Mouse (Mus musculus): ENCODE measurements around the gene Mtmr11. TPM values are rescaled to one million over a fixed set of nuclear protein-coding genes. Genes with fewer than 3 reads are reported as not detected.

Gene Mtmr11
- polyA plus RNA-seq, 1 experiment = 4.6 TPM

- TF ChIP-seq CEBPB (IDR thresholded peaks at IDR 0.05; ENCODE audit: insufficient read depth, poor library complexity, severe bottlenecking) (no peak), SRF (IDR thresholded peaks at IDR 0.05; ENCODE audit: control insufficient read depth, insufficient read length, low read depth) (no peak)
- H3K4me3 ChIP-seq = no peak overlapping the region
- H3ac ChIP-seq (ENCODE audit: control insufficient read depth, insufficient read length) = no peak overlapping the region
- no peak overlapping the region for H3K4me2 ChIP-seq (ENCODE audit: low read depth)
- H3K27me3 ChIP-seq (ENCODE audit: control insufficient read depth, insufficient read depth, insufficient read length) = no peaks in the 10 kb centered on the region
- no peaks in the 10 kb centered on the region for H3K79me2 ChIP-seq (ENCODE audit: control insufficient read depth, insufficient read depth)
- H3K36me3 ChIP-seq (ENCODE audit: control insufficient read depth, insufficient read depth) = peaks cover 63% of the 10 kb centered on the region
Observed at GRCm38 (mm10) chr3:96151836-96152235, 10.0 kb upstream of the Mtmr11 start.

GRCm38 (mm10) chr3:96152611-96153010, 9.2 kb upstream of the Mtmr11 start:
- no peaks in the 10 kb centered on the region for H3K27me3 ChIP-seq (ENCODE audit: control insufficient read depth, insufficient read depth, insufficient read length)
- peaks cover 61% of the 10 kb centered on the region for H3K36me3 ChIP-seq (ENCODE audit: control insufficient read depth, insufficient read depth)
- no peak overlapping the region for H3K4me3 ChIP-seq
- H3ac ChIP-seq (ENCODE audit: control insufficient read depth, insufficient read length) = no peak overlapping the region
- no peaks in the 10 kb centered on the region for H3K79me2 ChIP-seq (ENCODE audit: control insufficient read depth, insufficient read depth)
- no peak overlapping the region for H3K4me2 ChIP-seq (ENCODE audit: low read depth)
- TF ChIP-seq MAX (IDR thresholded peaks at IDR 0.05; ENCODE audit: low read depth) = no peak
- no peak for TF ChIP-seq POLR2AphosphoS2 (IDR thresholded peaks at IDR 0.05; ENCODE audit: insufficient read length, low read depth)
- no peak for TF ChIP-seq REST (IDR thresholded peaks at IDR 0.05; ENCODE audit: insufficient read depth, insufficient read length)
- TF ChIP-seq POLR2A (IDR thresholded peaks at IDR 0.05; ENCODE audit: insufficient read length, low read depth) = no peak
- TF ChIP-seq CEBPB (IDR thresholded peaks at IDR 0.05; ENCODE audit: insufficient read depth, poor library complexity, severe bottlenecking) = no peak
- no peak for TF ChIP-seq MYOD1 (IDR thresholded peaks at IDR 0.05; ENCODE audit: control insufficient read depth in 1 of 3, insufficient read length in 2 of 3, low read depth in 2 of 3)
- TF ChIP-seq MYOG (IDR thresholded peaks at IDR 0.05; ENCODE audit: control insufficient read depth in 1 of 3, insufficient read depth in 1 of 3, insufficient read length in 2 of 3, low read depth in 2 of 3) = no peak
- no peak for TF ChIP-seq TCF12 (IDR thresholded peaks at IDR 0.05; ENCODE audit: insufficient read depth, poor library complexity, severe bottlenecking)
- no peak for TF ChIP-seq TCF3 (IDR thresholded peaks at IDR 0.05; ENCODE audit: insufficient read length, low read depth)
- TF ChIP-seq E2F4 (IDR thresholded peaks at IDR 0.05; ENCODE audit: insufficient read depth) = no peak
- no peak for TF ChIP-seq USF1 (IDR thresholded peaks at IDR 0.05; ENCODE audit: low read depth)
- TF ChIP-seq SRF (IDR thresholded peaks at IDR 0.05; ENCODE audit: control insufficient read depth, insufficient read length, low read depth) = no peak

GRCm38 (mm10) chr3:96155501-96155900, 6.3 kb upstream of the Mtmr11 start:
- no peak overlapping the region for H3ac ChIP-seq (ENCODE audit: control insufficient read depth, insufficient read length)
- H3K79me2 ChIP-seq (ENCODE audit: control insufficient read depth, insufficient read depth) = no peaks in the 10 kb centered on the region
- H3K27me3 ChIP-seq (ENCODE audit: control insufficient read depth, insufficient read depth, insufficient read length) = no peaks in the 10 kb centered on the region
- H3K36me3 ChIP-seq (ENCODE audit: control insufficient read depth, insufficient read depth) = peaks cover 47% of the 10 kb centered on the region
- TF ChIP-seq POLR2AphosphoS2 (IDR thresholded peaks at IDR 0.05; ENCODE audit: insufficient read length, low read depth) = no peak
- no peak overlapping the region for H3K4me2 ChIP-seq (ENCODE audit: low read depth)
- no peak overlapping the region for H3K4me3 ChIP-seq

GRCm38 (mm10) chr3:96159820-96160219, 2.0 kb upstream of the Mtmr11 start:
- Histone ChIP-seq H3K79me2 (ENCODE audit: control insufficient read depth, insufficient read depth) (no peaks in the 10 kb centered on the region), H3K36me3 (ENCODE audit: control insufficient read depth, insufficient read depth) (peaks cover 11% of the 10 kb centered on the region), H3K27me3 (ENCODE audit: control insufficient read depth, insufficient read depth, insufficient read length) (no peaks in the 10 kb centered on the region), H3ac (ENCODE audit: control insufficient read depth, insufficient read length) (no peak overlapping the region), H3K4me2 (ENCODE audit: low read depth) (peak overlapping the region; percentile 97), H3K4me3 (peak overlapping the region; percentile 31)
- no peak for TF ChIP-seq MYOG (IDR thresholded peaks at IDR 0.05; ENCODE audit: control insufficient read depth in 1 of 3, insufficient read depth in 1 of 3, insufficient read length in 2 of 3, low read depth in 2 of 3)
- no peak for TF ChIP-seq E2F4 (IDR thresholded peaks at IDR 0.05; ENCODE audit: insufficient read depth)
- no peak for TF ChIP-seq MAX (IDR thresholded peaks at IDR 0.05; ENCODE audit: low read depth)
- TF ChIP-seq POLR2AphosphoS2 (IDR thresholded peaks at IDR 0.05; ENCODE audit: insufficient read length, low read depth) = no peak
- TF ChIP-seq USF1 (IDR thresholded peaks at IDR 0.05; ENCODE audit: low read depth) = no peak
- no peak for TF ChIP-seq REST (IDR thresholded peaks at IDR 0.05; ENCODE audit: insufficient read depth, insufficient read length)
- no peak for TF ChIP-seq CEBPB (IDR thresholded peaks at IDR 0.05; ENCODE audit: insufficient read depth, poor library complexity, severe bottlenecking)
- no peak for TF ChIP-seq TCF3 (IDR thresholded peaks at IDR 0.05; ENCODE audit: insufficient read length, low read depth)
- TF ChIP-seq MYOD1 (IDR thresholded peaks at IDR 0.05; ENCODE audit: control insufficient read depth in 1 of 3, insufficient read length in 2 of 3, low read depth in 2 of 3) = no peak
- TF ChIP-seq TCF12 (IDR thresholded peaks at IDR 0.05; ENCODE audit: insufficient read depth, poor library complexity, severe bottlenecking) = no peak
- no peak for TF ChIP-seq POLR2A (IDR thresholded peaks at IDR 0.05; ENCODE audit: insufficient read length, low read depth)
- TF ChIP-seq SRF (IDR thresholded peaks at IDR 0.05; ENCODE audit: control insufficient read depth, insufficient read length, low read depth) = no peak

- peak overlapping the region; percentile 97 for H3K4me2 ChIP-seq (ENCODE audit: low read depth)
- TF ChIP-seq MAX (IDR thresholded peaks at IDR 0.05; ENCODE audit: low read depth) (no peak), TCF3 (IDR thresholded peaks at IDR 0.05; ENCODE audit: insufficient read length, low read depth) (no peak), POLR2AphosphoS2 (IDR thresholded peaks at IDR 0.05; ENCODE audit: insufficient read length, low read depth) (peak; percentile 67), USF1 (IDR thresholded peaks at IDR 0.05; ENCODE audit: low read depth) (no peak)
- no peaks in the 10 kb centered on the region for H3K79me2 ChIP-seq (ENCODE audit: control insufficient read depth, insufficient read depth)
- peak overlapping the region; percentile 31 for H3K4me3 ChIP-seq
- peak overlapping the region; percentile 11 for H3ac ChIP-seq (ENCODE audit: control insufficient read depth, insufficient read length)
- H3K27me3 ChIP-seq (ENCODE audit: control insufficient read depth, insufficient read depth, insufficient read length) = no peaks in the 10 kb centered on the region
- H3K36me3 ChIP-seq (ENCODE audit: control insufficient read depth, insufficient read depth) = peaks cover 11% of the 10 kb centered on the region
Observed at GRCm38 (mm10) chr3:96160222-96160802, 1.5 kb upstream of the Mtmr11 start.

All from myocyte (in vitro differentiated cells).